10 mouse cellular contexts compared by ENCODE assay signal in the genomic region with DNA sequence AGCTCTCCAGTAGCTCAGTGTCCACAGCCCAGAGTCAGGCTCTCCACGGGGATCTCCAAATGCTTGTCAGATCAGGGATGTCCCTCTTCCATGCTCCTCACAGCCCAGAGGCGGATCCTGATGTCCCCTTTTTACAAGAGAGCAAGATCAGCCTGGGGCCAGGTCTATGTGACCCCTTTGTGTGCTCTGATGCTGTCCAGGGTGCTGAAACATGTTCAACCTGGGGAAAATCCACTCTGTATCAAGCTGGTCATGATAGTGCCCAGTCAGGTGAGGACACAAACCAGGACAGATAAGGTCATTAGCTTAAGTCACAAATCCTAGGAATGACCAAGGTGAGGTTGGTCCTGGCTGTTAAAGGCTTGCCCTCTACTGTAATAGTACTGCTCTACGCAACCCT. TPM values are rescaled to one million over a fixed set of nuclear protein-coding genes. Genes with fewer than 3 reads are reported as not detected.
DNase-seq lines count a peak whose midpoint lies in the region; ATAC-seq and TF ChIP-seq lines count a peak whose summit lies in the region.
"Had no signal": no experiment of that assay in that cellular context is flagged by ENCODE, and none has a peak within 500 bp of the region (broad histone marks: within the 10 kb centered on the region; RNA-seq: fewer than 3 reads in every experiment).

No protein-coding gene starts in this region.

- no peaks in the 10 kb centered on the region for H3K36me3 ChIP-seq in lung, postnatal 0 days (ENCODE audit: insufficient read depth, low read length)
- H3K36me3 ChIP-seq: midbrain, embryonic 12.5 days had no signal

- no peak overlapping the region for H3K4me3 ChIP-seq in lung, postnatal 0 days (ENCODE audit: low read depth, low read length)
- no peak overlapping the region for H3K4me3 ChIP-seq in lung, adult 2 months (replicated peaks; ENCODE audit: extremely low read depth, low read depth, low read length)
- H3K4me3 ChIP-seq: midbrain, embryonic 12.5 days had no signal

- H3K9me3 ChIP-seq in lung, postnatal 0 days (ENCODE audit: low read length) = no peaks in the 10 kb centered on the region
- H3K9me3 ChIP-seq: midbrain, embryonic 12.5 days had no signal

- no peak overlapping the region for H3K27ac ChIP-seq in lung, postnatal 0 days (ENCODE audit: low read length)
- H3K27ac ChIP-seq: midbrain, embryonic 12.5 days had no signal

- DNase-seq in adrenal gland, postnatal 10 days = peak; percentile 35
- no peak for DNase-seq in adrenal gland, postnatal 25 days
- peak; percentile 27 for DNase-seq in lung, postnatal 0 days (ENCODE audit: low spot score)
- no peak for DNase-seq in lung, adult 2 months
- peak; percentile 72 for DNase-seq in embryo, embryonic 11 days
- DNase-seq in lung, postnatal 36 days = peak; percentile 4
- no peak for DNase-seq in layer of hippocampus, postnatal 36 days
- DNase-seq: adrenal gland, adult 2 months had no signal

- no peak for TF ChIP-seq CTCF in lung, postnatal 0 days (IDR thresholded peaks at IDR 0.05)
- TF ChIP-seq CTCF in lung, adult 2 months (IDR thresholded peaks at IDR 0.05; ENCODE audit: insufficient read depth, low read length) = no peak

- H3K4me2 ChIP-seq in lung, postnatal 0 days (replicated peaks; ENCODE audit: low read depth, low read length) = no peak overlapping the region
- H3K4me2 ChIP-seq: midbrain, embryonic 12.5 days had no signal

- TF ChIP-seq POLR2A in lung, adult 2 months (IDR thresholded peaks at IDR 0.05; ENCODE audit: borderline replicate concordance, extremely low read depth, low read depth, low read length) = no peak

- H3K27me3 ChIP-seq in lung, postnatal 0 days (replicated peaks; ENCODE audit: insufficient read depth, low read length) = no peaks in the 10 kb centered on the region
- H3K27me3 ChIP-seq: midbrain, embryonic 12.5 days had no signal

- no peak for ATAC-seq in lung, postnatal 0 days
- no peak for ATAC-seq in frontal cortex, adult (ENCODE audit: low TSS enrichment)

- TF ChIP-seq EP300 in lung, postnatal 0 days (IDR thresholded peaks at IDR 0.05) = no peak

- no peaks in the 10 kb centered on the region for H3K4me1 ChIP-seq in lung, postnatal 0 days (ENCODE audit: insufficient read depth, low read depth, low read length)
- no peaks in the 10 kb centered on the region for H3K4me1 ChIP-seq in lung, adult 2 months (ENCODE audit: control insufficient read depth, insufficient read depth, low read length)
- H3K4me1 ChIP-seq: midbrain, embryonic 12.5 days had no signal

- 56% methylated on average over 3 of the region's 3 CpGs for WGBS in lung, postnatal 0 days
- 66% methylated on average over 3 of the region's 3 CpGs for WGBS in lung, adult 2 months

- H3K9ac ChIP-seq in lung, postnatal 0 days (replicated peaks; ENCODE audit: low read depth) = no peak overlapping the region
- H3K9ac ChIP-seq: midbrain, embryonic 12.5 days had no signal

RNA-seq across cellular contexts. Expression of a gene that starts 48.0 kb away (rescaled TPM):
- total RNA-seq in adrenal gland, postnatal 10 days (2021) = 10 to 100 TPM; 54.5 to 68.5 TPM
- total RNA-seq in adrenal gland, postnatal 25 days (2021) = 211 and 224 TPM in 2 replicates
- 11.9 and 16.8 TPM in 2 replicates for polyA plus RNA-seq in lung, postnatal 0 days (2015; fragmentation: Nextera tagmentation; extraction: Ambion mirVana)
- polyA plus RNA-seq in lung, adult 2 months (2012; rRNA removed) = 293 and 326 TPM in 2 replicates
- total RNA-seq in layer of hippocampus, postnatal 36 days (2021) = 1 to 10 TPM; 4.8 to 5.7 TPM

RNA-seq across cellular contexts. Expression of a gene that starts 59.8 kb away (rescaled TPM):
- 1 to 10 TPM; 5.4 to 5.9 TPM for total RNA-seq in adrenal gland, postnatal 10 days (2021)
- 4.9 and 6.4 TPM in 2 replicates for total RNA-seq in adrenal gland, postnatal 25 days (2021)
- 3.4 TPM in 2 replicates for polyA plus RNA-seq in lung, postnatal 0 days (2015; fragmentation: Nextera tagmentation; extraction: Ambion mirVana)
- polyA plus RNA-seq in lung, adult 2 months (2012; rRNA removed) = 2.3 and 2.5 TPM in 2 replicates
- total RNA-seq in layer of hippocampus, postnatal 36 days (2021) = 10 to 100 TPM; 61.5 to 66.2 TPM

Comparison
In these comparisons a context has a peak if more than half of its experiments do, and no peak if none do; other contexts are left out.
1. DNase-seq: peak in adrenal gland, postnatal 10 days (single experiment), lung, postnatal 0 days (single experiment), embryo, embryonic 11 days (single experiment) and lung, postnatal 36 days (single experiment); none in adrenal gland, postnatal 25 days (single experiment), lung, adult 2 months (single experiment) and layer of hippocampus, postnatal 36 days (0 of 2).
2. RNA of a gene that starts 48.0 kb away (total RNA-seq): 211 to 224 TPM in adrenal gland, postnatal 25 days and 54.5 to 68.5 TPM in adrenal gland, postnatal 10 days; 4.8 to 5.7 TPM in layer of hippocampus, postnatal 36 days; every median in the first group is over 4 times any median in the second.